Mouse (Mus musculus) natural killer cell, adult 2 months (primary cell): ENCODE measurements around the gene Syce1.

Experiments used
- DNase-seq, 2 experiments: peaks; one replicate each; pipeline ENCODE4 v3.0.0; 2022; ENCODE audit warnings: low spot score in 2 of 2

Syce1 gene

DNA sequence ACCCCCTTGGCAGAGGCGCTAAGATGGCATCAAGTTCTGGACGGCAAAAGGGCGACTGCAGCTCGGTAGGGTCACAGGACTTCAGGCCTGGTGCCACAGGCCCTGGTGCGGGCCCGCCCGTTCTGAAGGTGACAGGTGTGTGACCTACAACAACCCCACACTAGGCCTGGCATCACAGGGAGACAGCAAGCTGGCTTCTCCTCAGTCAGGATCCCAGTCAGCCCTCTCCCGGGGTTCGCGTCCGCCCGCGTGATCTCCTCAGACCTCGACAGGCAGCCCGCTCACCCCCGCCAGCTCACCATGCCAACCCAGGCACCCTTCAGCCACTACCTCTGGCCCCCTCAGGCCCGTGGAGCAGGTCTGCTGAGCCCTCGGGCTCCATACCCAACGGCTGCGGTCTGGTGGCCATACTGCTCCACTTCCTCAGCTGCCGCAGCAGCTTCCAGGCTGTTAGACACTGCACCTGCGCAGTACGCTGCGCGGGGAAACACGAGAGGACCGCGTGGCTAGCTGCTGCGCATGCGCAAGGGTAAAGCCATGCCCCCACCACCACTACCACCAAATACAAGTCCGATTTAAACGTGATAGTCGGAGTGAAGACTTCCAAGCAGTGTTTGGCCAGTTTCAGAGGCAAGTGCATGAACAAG, at the start of gene Syce1:
Syce1 (minus strand) TSS at position 447 of the 647 bp plus-strand sequence.
- DNase-seq: no peak

GRCm38 (mm10) chr7:140836243-140837115, 48.8 kb upstream of the Syce1 start:
- no peak for DNase-seq

- no peak for DNase-seq
Measured at GRCm38 (mm10) chr7:140835758-140836087, 48.1 kb upstream of the Syce1 start.

DNA sequence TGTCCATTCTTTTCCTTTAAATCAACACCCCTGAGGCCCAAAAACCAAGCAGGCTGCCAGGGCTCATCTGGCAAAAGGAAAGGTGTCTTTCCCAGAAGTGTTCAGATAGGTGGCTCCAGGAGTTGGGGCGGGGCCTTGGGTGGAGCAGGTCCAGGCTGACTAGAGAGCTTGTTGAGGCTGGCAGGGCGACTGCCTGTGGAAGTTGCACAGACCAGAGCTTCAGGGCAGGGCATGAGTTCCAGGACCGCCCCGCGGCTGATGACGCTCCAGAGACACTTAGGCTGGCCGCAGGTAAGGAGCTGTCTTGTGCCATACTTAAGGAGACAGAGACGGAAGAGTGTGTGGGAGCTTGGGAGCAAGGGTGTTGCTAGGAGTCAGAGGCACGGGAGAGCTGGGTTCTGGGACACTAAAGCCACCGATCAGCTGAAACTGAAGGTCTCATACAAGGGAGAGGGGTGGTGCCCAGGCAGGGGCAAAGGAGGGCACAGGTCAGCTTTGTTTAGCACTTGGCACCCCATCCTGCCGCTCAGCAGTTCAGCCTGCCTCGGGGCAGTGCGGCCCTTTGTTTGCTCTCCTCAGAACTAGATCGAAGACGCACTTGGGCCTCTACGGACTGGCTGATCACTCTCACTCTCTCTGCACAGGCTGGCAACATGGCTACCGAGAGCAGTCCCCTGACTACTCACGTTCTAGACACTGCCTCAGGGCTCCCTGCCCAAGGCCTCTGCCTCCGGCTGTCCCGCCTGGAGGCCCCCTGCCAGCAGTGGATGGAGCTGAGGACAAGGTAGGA, 47.5 kb upstream of the Syce1 start, which contains the start of gene Urah:
Urah (plus strand) TSS at position 51 of the 790 bp plus-strand sequence.
- DNase-seq: no peak

DNA sequence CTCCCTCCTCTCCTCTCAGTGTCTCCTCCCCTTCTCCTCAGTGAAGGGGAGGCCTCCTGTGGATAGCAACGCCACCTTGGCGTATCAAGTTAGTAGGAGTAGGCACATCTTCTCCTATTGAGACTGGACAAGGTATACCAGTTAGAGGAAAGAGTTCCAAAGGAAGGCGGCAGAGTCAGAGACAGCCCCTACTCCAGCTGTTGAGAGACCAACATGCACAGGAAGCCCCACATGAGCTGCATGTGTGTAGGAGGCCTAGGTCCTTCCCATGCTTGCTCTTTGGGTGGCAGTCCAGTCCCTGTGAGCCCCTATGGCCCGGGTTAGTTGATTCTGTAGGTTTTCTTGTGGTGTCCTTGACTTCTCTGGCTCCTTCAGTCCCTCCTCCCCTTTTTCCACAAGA, 45.7 kb upstream of the Syce1 start:
- no peak for DNase-seq

- DNase-seq: no peak
Measured at GRCm38 (mm10) chr7:140831447-140831846, 43.8 kb upstream of the Syce1 start.

DNA sequence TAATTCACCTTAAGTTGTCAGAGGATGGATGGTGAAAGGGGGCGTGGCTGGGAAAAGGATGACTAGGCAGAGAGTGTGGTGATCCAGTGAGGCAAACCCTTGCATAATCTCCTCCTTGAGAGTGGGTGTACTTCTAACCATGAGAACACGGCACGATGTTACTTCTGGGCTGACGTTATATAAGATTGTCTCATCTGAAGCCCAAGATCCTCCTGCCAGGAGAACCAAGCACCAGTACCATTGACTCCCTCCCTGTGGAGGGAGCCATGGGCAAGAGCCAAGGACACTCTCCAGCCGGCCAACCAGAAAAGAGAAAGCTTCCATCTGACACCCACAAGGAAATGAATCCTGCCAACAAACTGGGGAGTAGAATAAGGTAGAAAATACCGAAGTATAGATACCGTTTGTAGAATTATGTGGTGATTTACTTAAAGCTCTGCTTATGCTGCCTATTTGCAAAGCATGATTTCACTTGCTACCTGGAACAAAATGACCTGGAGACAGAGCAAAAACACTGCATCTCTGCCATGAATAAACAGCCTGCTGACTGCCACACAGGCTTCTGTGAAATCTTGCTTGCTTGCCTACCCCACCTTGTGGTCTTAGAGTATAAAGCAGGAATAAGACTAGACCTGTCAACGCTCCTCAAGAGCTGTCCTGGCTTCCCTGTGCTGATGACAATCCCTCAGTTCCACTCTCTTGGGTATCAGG, 40.7 kb upstream of the Syce1 start:
- no peak for DNase-seq

GRCm38 (mm10) chr7:140822731-140823130, 35.1 kb upstream of the Syce1 start:
- no peak for DNase-seq

DNA sequence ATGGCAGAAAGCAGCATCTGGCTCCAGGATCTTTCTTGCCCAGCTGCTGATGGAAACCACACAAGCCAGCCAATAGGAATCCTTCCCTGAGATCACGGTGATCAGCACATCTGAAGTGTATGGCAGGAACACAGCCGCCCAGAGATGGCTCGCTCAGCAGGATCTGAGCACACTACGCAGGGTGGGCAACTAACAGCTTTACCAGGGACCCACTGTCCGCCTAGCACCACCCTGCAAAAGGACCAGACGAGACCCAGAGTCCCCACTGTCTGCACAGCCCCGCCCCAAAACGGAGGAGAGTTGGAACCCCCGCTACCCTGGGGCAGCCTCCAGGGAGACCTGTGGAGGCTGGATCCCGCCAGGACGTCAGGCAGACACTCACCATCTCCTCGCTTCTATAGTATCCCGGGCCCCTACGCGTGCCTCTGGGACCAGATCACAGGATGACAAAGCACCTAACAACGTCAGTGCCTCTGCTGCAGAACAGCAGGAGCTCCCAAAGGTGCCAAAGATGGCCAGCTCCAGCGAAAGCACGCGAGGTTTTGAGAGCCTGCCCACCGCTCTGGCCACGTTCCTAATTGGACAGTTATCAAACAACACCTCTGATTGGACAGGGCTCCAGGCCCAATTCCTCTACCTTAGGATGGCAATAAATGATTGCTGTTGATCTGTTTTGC, 34.1 kb upstream of the Syce1 start, which contains the start of gene Zfp941:
Zfp941 (minus strand) TSS at position 526 of the 677 bp plus-strand sequence.
- DNase-seq: no peak

DNA sequence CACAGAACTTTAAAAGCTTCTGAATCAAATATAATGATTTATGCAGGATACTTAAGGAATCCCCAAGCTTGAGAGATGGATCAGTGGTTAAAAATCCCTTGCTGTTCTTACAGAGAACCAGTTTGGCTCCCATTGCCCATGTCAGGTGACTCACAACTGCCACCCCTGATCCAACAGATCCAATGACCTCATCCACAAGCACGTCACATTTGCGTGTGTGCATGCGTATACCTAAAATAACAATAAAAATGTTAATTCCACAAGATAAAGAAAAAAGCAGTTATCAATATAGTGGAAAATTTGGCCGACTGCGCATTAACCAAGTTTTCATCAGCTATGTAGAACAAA, 33.6 kb upstream of the Syce1 start:
- no peak for DNase-seq

DNA sequence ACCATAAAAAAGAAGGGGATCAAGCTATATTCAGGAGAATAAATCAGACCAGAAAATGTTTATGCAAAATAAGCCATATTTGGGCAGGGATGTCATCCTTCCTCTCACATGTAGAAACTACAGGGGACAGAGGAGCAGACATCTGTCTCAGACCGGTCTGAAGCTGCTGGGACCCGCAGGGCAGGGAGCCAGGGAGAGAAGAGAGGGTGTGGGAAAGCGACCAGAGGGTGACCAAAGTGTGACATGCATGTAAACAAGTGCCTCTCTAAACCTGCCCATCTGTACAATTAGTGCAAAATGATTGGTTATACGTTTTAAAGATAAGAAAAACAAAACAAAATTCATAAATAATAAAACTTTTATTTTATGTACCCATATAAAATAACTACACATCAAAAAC, 32.5 kb upstream of the Syce1 start:
- DNase-seq: no peak

DNA sequence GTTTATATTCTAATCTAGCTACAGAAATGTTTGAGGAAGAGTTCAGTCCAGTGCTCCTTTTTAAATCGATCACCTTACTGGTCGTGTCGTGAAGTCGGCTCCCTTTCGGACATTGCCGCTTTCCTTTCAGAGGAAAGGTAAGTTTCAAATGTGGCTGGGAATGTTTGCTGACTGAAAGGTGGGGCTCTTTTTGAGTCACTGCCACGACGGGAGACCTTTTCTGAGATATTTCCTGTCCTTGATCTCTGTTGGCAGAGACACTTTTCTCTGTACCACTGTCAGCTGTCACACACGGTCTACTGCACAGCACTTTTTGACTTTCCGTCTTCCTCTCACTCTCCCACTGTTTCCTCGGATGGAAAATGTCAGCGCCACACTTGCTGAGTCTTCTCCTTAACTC, 25.2 kb upstream of the Syce1 start:
- DNase-seq: no peak

DNA sequence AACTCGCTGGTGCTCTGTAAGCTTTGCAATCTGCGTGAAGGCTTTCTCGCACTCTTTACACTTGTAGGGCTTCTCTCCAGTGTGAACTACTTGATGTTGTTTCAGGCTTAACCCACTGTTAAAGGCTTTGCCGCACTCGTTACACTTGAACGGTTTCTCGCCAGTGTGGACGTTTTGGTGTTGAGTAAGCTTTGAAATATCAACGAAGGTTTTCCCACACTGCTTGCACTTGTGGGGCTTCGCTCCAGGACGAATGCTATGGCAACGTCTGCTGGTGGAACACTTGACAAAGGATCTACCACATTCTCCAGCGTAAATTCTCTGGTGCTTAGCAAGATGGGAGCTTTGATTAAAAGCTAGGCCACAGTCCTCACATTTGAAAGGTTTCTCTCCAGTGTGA, 24.1 kb upstream of the Syce1 start:
- no peak for DNase-seq

GRCm38 (mm10) chr7:140810496-140810895, 22.8 kb upstream of the Syce1 start:
- DNase-seq: no peak

GRCm38 (mm10) chr7:140805704-140806103, 18.1 kb upstream of the Syce1 start:
- DNase-seq: peak in 1 of 2 experiments; percentile 14

GRCm38 (mm10) chr7:140802629-140803028, 15.0 kb upstream of the Syce1 start:
- no peak for DNase-seq

- no peak for DNase-seq
Measured at GRCm38 (mm10) chr7:140798212-140798611, 10.6 kb upstream of the Syce1 start.

GRCm38 (mm10) chr7:140797619-140798018, 10.0 kb upstream of the Syce1 start:
- DNase-seq: no peak

GRCm38 (mm10) chr7:140793541-140793940, 5.9 kb upstream of the Syce1 start:
- no peak for DNase-seq

- no peak for DNase-seq
Measured at GRCm38 (mm10) chr7:140788053-140788435, 392 bp upstream of the Syce1 start.

DNA sequence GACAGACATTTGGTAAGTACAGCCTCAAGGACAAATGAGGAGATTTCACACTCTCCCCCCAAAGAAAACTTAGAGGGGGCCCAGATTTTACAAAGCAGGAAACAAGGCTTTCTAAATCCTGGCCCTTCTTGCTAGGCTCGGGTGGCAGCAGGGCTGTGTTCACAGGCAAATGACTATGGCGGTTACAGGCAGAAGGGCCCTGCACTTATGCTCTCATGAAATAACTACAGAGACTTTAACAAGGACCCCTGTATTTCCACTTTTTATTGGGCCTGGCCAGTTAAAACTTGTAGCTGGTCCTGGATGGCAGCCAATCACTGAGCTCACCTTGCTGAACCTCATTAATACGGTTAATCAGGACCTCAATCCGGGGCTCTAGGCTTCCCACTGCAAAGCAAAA, 7.1 kb downstream of the Syce1 start:
- DNase-seq: no peak
